Mouse (Mus musculus) kidney, adult 2 months (tissue): ENCODE measurements at regions not wholly inside any gene's neighbourhood (a gene's known extent, or its start where the extent isn't known, plus 50 kb on each side); places are given as distances from the start of the nearest gene placed in this dataset.

Experiments used
- CTCF ChIP-seq: fragments of 200-500 bp; conservative IDR thresholded peaks from 2 replicates; pipeline ENCODE4 v1.5.1; 2011; ENCODE audit warnings: low read depth, mild to moderate bottlenecking, control low read depth, low read length, moderate library complexity, mixed read lengths; ENCODE audit not compliant: insufficient read depth, insufficient read length
- POLR2A ChIP-seq: fragments of 200-500 bp; IDR thresholded peaks from one replicate; pipeline ENCODE4 v1.6.1; 2011; ENCODE audit warnings: low read depth, low read length, control low read depth

DNA sequence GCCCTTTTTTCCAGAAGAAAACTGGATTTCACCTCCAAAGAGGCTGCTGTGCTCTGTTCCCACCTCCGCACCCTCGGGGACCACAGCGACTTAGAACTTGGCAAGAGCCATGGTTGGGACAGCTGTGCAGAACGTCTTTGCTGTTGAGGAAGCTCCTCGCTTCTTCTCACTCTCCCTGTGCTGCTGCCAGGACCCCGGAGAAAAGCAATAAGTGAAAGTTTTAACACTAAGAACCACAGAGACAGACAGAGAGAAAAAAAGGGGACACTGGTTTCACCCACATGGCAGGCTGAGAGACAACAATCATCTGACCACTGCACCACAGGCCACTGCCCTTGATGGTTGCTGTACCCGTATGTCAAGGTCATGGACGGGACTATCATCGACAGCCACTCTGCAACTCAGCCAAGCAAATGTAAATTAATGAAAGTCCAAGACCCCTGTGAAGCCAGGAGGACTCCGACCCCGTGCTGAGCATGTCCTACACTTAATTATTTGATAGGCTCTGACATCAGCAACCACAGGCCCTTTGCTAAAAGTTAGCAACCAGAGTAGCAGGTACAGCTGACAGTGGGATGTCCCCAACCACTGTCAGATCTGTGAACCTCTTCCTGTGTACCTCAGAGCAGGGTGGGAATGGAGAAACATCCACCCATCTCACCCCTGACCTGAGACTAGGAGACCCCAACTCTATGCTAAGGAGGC, 253.9 kb downstream of the Bcl11b start:
- no peak for TF ChIP-seq CTCF
- TF ChIP-seq POLR2A, result no peak
